Mouse (Mus musculus) E14TG2a.4 (cell line): ENCODE data around the gene Miip.

ENCODE experiments used
- H3K27me3 ChIP-seq: 2 replicates; pipeline ENCODE4 v1.6.1; 2014; ENCODE audit warnings: low read length, control low read depth; ENCODE audit not compliant: insufficient read depth
- H3K36me3 ChIP-seq: 2 replicates; pipeline ENCODE4 v1.6.1; 2014; ENCODE audit warnings: low read length, control low read depth; ENCODE audit not compliant: insufficient read depth
- H3K4me1 ChIP-seq: replicated peaks from 2 replicates; pipeline ENCODE4 v1.6.1; 2014; ENCODE audit warnings: low read depth, low read length, control low read depth
- H3K4me3 ChIP-seq: replicated peaks from 2 replicates; pipeline ENCODE4 v1.5.1; 2014; ENCODE audit warnings: mild to moderate bottlenecking, low read length
- H3K9me3 ChIP-seq: 2 replicates; pipeline ENCODE4 v1.6.1; 2014; ENCODE audit warnings: low read length, control low read depth
- CTCF ChIP-seq: conservative IDR thresholded peaks from 2 replicates; pipeline ENCODE4 v1.5.1; 2014; ENCODE audit warnings: low read length
- NANOG ChIP-seq: IDR thresholded peaks from 2 replicates; pipeline ENCODE4 v1.6.1; 2014; ENCODE audit warnings: borderline replicate concordance, low read length, mixed read lengths
- POU5F1 ChIP-seq: IDR thresholded peaks from 2 replicates; pipeline ENCODE4 v1.6.1; 2014; ENCODE audit warnings: low read length, borderline replicate concordance

Miip gene

DNA sequence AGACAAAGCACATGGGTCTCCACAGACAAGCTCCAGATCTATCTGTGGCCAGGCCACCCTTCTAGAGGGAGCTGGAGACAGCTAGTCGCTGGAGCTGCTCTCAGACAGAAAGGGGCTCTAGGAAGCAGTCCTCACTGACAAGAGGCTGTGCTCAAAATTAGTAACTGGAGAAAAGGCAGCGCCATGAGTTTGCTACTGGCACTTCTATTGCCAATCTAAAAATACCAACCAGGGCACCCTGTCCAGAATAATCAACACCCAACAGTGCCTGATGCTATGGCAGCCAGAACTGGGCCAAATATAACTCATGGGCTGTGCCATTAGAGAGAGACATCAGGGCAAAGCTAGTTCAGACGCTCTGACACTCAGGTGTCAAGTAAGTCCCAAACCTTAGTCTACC is 28.7 kb upstream of the Miip start:
- Histone ChIP-seq H3K27me3 (no peaks in the 10 kb centered on the region), H3K4me1 (no peaks in the 10 kb centered on the region), H3K9me3 (peaks cover 24% of the 10 kb centered on the region), H3K36me3 (peaks cover 75% of the 10 kb centered on the region), H3K4me3 (no peak overlapping the region)
- no peak for TF ChIP-seq POU5F1

- no peaks in the 10 kb centered on the region for H3K4me1 ChIP-seq
- H3K27me3 ChIP-seq = no peaks in the 10 kb centered on the region
- peaks cover 24% of the 10 kb centered on the region for H3K9me3 ChIP-seq
- TF ChIP-seq NANOG = no peak
- no peak for TF ChIP-seq CTCF
- TF ChIP-seq POU5F1 = no peak
- H3K4me3 ChIP-seq = no peak overlapping the region
- peaks cover 72% of the 10 kb centered on the region for H3K36me3 ChIP-seq
Observed at GRCm38 (mm10) chr4:147896411-147896810, 27.8 kb upstream of the Miip start.

GRCm38 (mm10) chr4:147895815-147896330 is 27.3 kb upstream of the Miip start:
- TF ChIP-seq POU5F1 = no peak
- TF ChIP-seq NANOG = no peak
- TF ChIP-seq CTCF = no peak
- Histone ChIP-seq H3K27me3 (no peaks in the 10 kb centered on the region), H3K4me1 (no peaks in the 10 kb centered on the region), H3K9me3 (peaks cover 24% of the 10 kb centered on the region), H3K4me3 (no peak overlapping the region), H3K36me3 (peaks cover 73% of the 10 kb centered on the region)

DNA sequence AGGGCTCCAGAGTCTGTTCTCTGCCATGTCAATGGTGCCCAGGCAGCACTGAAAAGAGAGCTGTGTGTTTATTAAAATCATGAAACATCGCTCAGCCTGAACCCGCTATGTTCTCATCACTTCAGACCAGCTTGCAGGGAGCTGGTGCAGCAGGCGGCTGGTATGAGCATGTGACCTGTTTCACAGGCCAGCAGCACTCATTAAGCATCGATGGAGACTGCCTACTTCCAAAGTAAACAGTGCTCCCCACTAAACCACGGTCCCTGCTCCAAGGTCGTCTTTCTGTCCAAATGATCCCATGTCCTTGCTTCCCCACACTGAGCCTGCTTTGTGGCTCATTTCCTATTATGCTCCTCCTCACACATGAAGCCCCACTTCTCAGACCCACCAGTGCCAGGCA is 21.7 kb upstream of the Miip start:
- TF ChIP-seq CTCF (no peak), POU5F1 (no peak), NANOG (no peak)
- H3K36me3 ChIP-seq = peaks cover 65% of the 10 kb centered on the region
- H3K27me3 ChIP-seq = no peaks in the 10 kb centered on the region
- no peak overlapping the region for H3K4me3 ChIP-seq
- no peaks in the 10 kb centered on the region for H3K9me3 ChIP-seq
- H3K4me1 ChIP-seq = peaks cover 15% of the 10 kb centered on the region

DNA sequence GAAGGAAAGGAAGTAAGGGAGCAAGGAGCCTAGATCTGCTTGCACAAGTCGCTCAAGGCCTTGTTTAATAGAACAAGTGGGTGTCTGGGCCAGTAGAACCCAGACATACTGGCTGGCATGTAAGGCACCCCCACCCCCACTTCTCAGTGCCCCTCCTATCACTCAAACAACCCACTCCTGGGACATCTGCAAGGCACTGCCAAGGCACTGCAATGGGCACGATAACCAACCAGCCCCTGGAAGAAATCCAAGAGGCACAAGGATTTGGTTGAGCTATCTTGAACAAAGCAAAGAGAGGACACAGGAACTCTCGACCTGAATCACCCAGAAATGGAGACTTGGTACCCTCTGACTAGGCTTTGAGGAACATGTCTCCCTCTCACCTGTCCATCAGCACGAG is 19.6 kb upstream of the Miip start:
- TF ChIP-seq POU5F1 = no peak
- TF ChIP-seq CTCF = no peak
- TF ChIP-seq NANOG = no peak
- H3K4me3 ChIP-seq = no peak overlapping the region
- H3K27me3 ChIP-seq = no peaks in the 10 kb centered on the region
- no peaks in the 10 kb centered on the region for H3K9me3 ChIP-seq
- peaks cover 15% of the 10 kb centered on the region for H3K4me1 ChIP-seq
- peaks cover 75% of the 10 kb centered on the region for H3K36me3 ChIP-seq

DNA sequence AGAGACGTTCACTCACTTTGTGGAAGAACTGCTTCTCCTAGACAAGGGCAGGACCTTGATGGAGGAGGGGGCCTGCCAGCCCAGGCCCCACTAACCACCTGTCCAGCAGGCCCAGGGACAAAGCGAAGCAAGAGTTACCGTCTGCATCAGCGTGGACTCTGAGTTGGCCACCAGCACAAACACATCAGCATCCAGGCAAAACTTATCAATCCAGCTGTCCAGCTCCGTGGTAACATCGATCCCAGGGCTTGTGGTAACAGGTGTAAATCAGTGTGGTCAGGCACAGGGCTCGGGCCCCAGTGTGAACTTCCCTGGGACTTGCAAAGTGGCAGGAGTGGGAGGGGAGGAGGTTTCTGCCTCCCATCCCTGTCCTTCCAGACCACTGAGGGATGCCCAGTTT is 18.7 kb upstream of the Miip start:
- Histone ChIP-seq H3K27me3 (no peaks in the 10 kb centered on the region), H3K36me3 (peaks cover 84% of the 10 kb centered on the region), H3K4me3 (no peak overlapping the region), H3K4me1 (peaks cover 15% of the 10 kb centered on the region), H3K9me3 (no peaks in the 10 kb centered on the region)
- TF ChIP-seq CTCF (no peak), NANOG (no peak), POU5F1 (no peak)

GRCm38 (mm10) chr4:147886158-147886557 is 17.5 kb upstream of the Miip start:
- H3K4me1 ChIP-seq = peaks cover 15% of the 10 kb centered on the region
- H3K36me3 ChIP-seq = peaks cover 92% of the 10 kb centered on the region
- no peaks in the 10 kb centered on the region for H3K9me3 ChIP-seq
- TF ChIP-seq NANOG (no peak), CTCF (no peak), POU5F1 (no peak)
- no peaks in the 10 kb centered on the region for H3K27me3 ChIP-seq
- H3K4me3 ChIP-seq = no peak overlapping the region

GRCm38 (mm10) chr4:147884138-147884537 is 15.5 kb upstream of the Miip start:
- Histone ChIP-seq H3K9me3 (no peaks in the 10 kb centered on the region), H3K36me3 (peaks cover 88% of the 10 kb centered on the region), H3K4me1 (peaks cover 23% of the 10 kb centered on the region), H3K27me3 (no peaks in the 10 kb centered on the region), H3K4me3 (no peak overlapping the region)
- no peak for TF ChIP-seq NANOG

GRCm38 (mm10) chr4:147883041-147883440 is 14.4 kb upstream of the Miip start:
- TF ChIP-seq POU5F1 = no peak
- Histone ChIP-seq H3K36me3 (peaks cover 90% of the 10 kb centered on the region), H3K4me1 (peaks cover 23% of the 10 kb centered on the region), H3K9me3 (no peaks in the 10 kb centered on the region), H3K27me3 (no peaks in the 10 kb centered on the region), H3K4me3 (no peak overlapping the region)
